Comparison of ENCODE assay signal across 12 mouse cellular contexts in genomic region chr1:156986641-156987345, GRCm38 (mm10). TPM values are rescaled to one million over a fixed set of nuclear protein-coding genes. Genes with fewer than 3 reads are reported as not detected.
DNase-seq lines count a peak whose midpoint lies in the region; ATAC-seq and TF ChIP-seq lines count a peak whose summit lies in the region.
"Had no signal": no experiment of that assay in that cellular context is flagged by ENCODE, and none has a peak within 500 bp of the region (broad histone marks: within the 10 kb centered on the region; RNA-seq: fewer than 3 reads in every experiment).

No protein-coding gene starts in this region.

- peaks cover 5% of the 10 kb centered on the region; the same call in 1 of the 2 replicates for H3K4me1 ChIP-seq in heart, postnatal 0 days (ENCODE audit: control insufficient read depth, insufficient read depth)
- peaks cover 87% of the 10 kb centered on the region for H3K4me1 ChIP-seq in liver, embryonic 13.5 days (replicated peaks)
- H3K4me1 ChIP-seq: embryonic facial prominence, embryonic 15.5 days had no signal

- H3K36me3 ChIP-seq in heart, postnatal 0 days (replicated peaks; ENCODE audit: control insufficient read depth, insufficient read depth, low read length): no peaks in the 10 kb centered on the region
- no peaks in the 10 kb centered on the region for H3K36me3 ChIP-seq in liver, embryonic 13.5 days
- H3K36me3 ChIP-seq: embryonic facial prominence, embryonic 15.5 days had no signal

- H3K27me3 ChIP-seq in heart, postnatal 0 days (ENCODE audit: control insufficient read depth, insufficient read depth, low read length): no peaks in the 10 kb centered on the region
- H3K27me3 ChIP-seq in liver, embryonic 13.5 days: no peaks in the 10 kb centered on the region

- no peak for TF ChIP-seq EP300 in heart, postnatal 0 days (IDR thresholded peaks at IDR 0.05; ENCODE audit: low read depth)

- H3K9me3 ChIP-seq in heart, postnatal 0 days (replicated peaks; ENCODE audit: control insufficient read depth, low read length): no peaks in the 10 kb centered on the region
- no peaks in the 10 kb centered on the region for H3K9me3 ChIP-seq in liver, embryonic 13.5 days (replicated peaks)
- H3K9me3 ChIP-seq: embryonic facial prominence, embryonic 15.5 days had no signal

- peak; percentile 49; the same call in 1 of the 2 replicates for ATAC-seq in heart, postnatal 0 days (ENCODE audit: insufficient read depth, low read depth)
- ATAC-seq in activated CD4-positive, CD25-positive, alpha-beta regulatory T cell, adult 4 months: peak; percentile 25
- ATAC-seq in liver, embryonic 13.5 days (ENCODE audit: low read depth): peak; percentile 74

- peak; percentile 50 for DNase-seq in heart, postnatal 0 days (ENCODE audit: low spot score)
- no peak for DNase-seq in heart, adult 9 months (ENCODE audit: low spot score in 2 of 2)
- DNase-seq in CD4-positive, CD25-positive, alpha-beta regulatory T cell, adult 2 months (ENCODE audit: low read depth, low spot score): peak; percentile 12
- no peak for DNase-seq in liver, embryonic 13.5 days
- no peak for DNase-seq in left cerebral cortex, postnatal 10 days (ENCODE audit: extremely low spot score in 1 of 2, low spot score in 2 of 2)
- no peak for DNase-seq in frontal cortex, postnatal 25 days (ENCODE audit: low spot score in 2 of 2)
- no peak for DNase-seq in layer of hippocampus, adult 8-10 months (ENCODE audit: low spot score in 2 of 2)
- DNase-seq: adrenal gland, adult 2 months; cerebellum, adult 9-10 months had no signal

- no peak for TF ChIP-seq CTCF in heart, postnatal 0 days (IDR thresholded peaks at IDR 0.05; ENCODE audit: low read depth)

- H3K9ac ChIP-seq in heart, postnatal 0 days (replicated peaks; ENCODE audit: low read depth, low read length): no peak overlapping the region
- peak overlapping the region; percentile 59 for H3K9ac ChIP-seq in liver, embryonic 13.5 days
- H3K9ac ChIP-seq: embryonic facial prominence, embryonic 15.5 days had no signal

- no peak overlapping the region; the same call in 1 of the 2 replicates for H3K27ac ChIP-seq in heart, postnatal 0 days (ENCODE audit: low read depth)
- H3K27ac ChIP-seq in liver, embryonic 13.5 days: peak overlapping the region; percentile 90
- H3K27ac ChIP-seq: embryonic facial prominence, embryonic 15.5 days had no signal

- H3K4me2 ChIP-seq in heart, postnatal 0 days (ENCODE audit: low read depth, low read length): no peak overlapping the region
- peak overlapping the region; percentile 54 for H3K4me2 ChIP-seq in liver, embryonic 13.5 days
- H3K4me2 ChIP-seq: embryonic facial prominence, embryonic 15.5 days had no signal

- intact Hi-C loops in left cerebral cortex, postnatal 10 days (cut with DNase I): no loop called here

- WGBS in heart, postnatal 0 days: 23% methylated on average over 6 of the region's 6 CpGs
- WGBS in liver, embryonic 13.5 days (ENCODE audit: insufficient replicate concordance): 8% methylated on average over 6 of the region's 6 CpGs

- no peak overlapping the region for H3K4me3 ChIP-seq in heart, postnatal 0 days (ENCODE audit: low read depth, low read length)
- H3K4me3 ChIP-seq in liver, embryonic 13.5 days (replicated peaks): 0 out of 2 replicates have a peak overlapping the region, but pooled peaks have one; percentile 3
- H3K4me3 ChIP-seq: embryonic facial prominence, embryonic 15.5 days; myocyte had no signal

RNA-seq across cellular contexts. Expression of gene Ralgps2, which starts 47.4 kb away (rescaled TPM):
- total RNA-seq in heart, postnatal 0 days (2014; rRNA removed; ENCODE audit: low replicate concordance): 24.5 and 48.0 TPM in 2 replicates
- polyA plus RNA-seq in heart, postnatal 0 days (2015; fragmentation: Nextera tagmentation; extraction: Ambion mirVana): 34.3 and 40.0 TPM in 2 replicates
- polyA plus RNA-seq in activated CD4-positive, CD25-positive, alpha-beta regulatory T cell, adult 4 months (2017; shearing (Covaris generic)): 10 to 100 TPM; 26.6 to 41.1 TPM
- 21.0 TPM in 2 replicates for polyA plus RNA-seq in liver, embryonic 13.5 days (2015; fragmentation: Nextera tagmentation; extraction: Ambion mirVana)
- 10 to 100 TPM; 55.7 to 58.3 TPM for total RNA-seq in left cerebral cortex, postnatal 10 days (2021)
- total RNA-seq in layer of hippocampus, adult 8-10 months (2022): 10 to 100 TPM; 53.1 to 76.0 (median 68.5) TPM

Comparison
In these comparisons a context has a peak if more than half of its experiments do, and no peak if none do; other contexts are left out.
1. DNase-seq: peak in heart, postnatal 0 days (single experiment) and CD4-positive, CD25-positive, alpha-beta regulatory T cell, adult 2 months (single experiment); none in heart, adult 9 months (0 of 2), liver, embryonic 13.5 days (single experiment), left cerebral cortex, postnatal 10 days (0 of 2), frontal cortex, postnatal 25 days (0 of 2) and layer of hippocampus, adult 8-10 months (0 of 2).
2. Peak in every context shown above with its lines, with median percentiles within 50 percentile points of each other: ATAC-seq.